In the genomic region with DNA sequence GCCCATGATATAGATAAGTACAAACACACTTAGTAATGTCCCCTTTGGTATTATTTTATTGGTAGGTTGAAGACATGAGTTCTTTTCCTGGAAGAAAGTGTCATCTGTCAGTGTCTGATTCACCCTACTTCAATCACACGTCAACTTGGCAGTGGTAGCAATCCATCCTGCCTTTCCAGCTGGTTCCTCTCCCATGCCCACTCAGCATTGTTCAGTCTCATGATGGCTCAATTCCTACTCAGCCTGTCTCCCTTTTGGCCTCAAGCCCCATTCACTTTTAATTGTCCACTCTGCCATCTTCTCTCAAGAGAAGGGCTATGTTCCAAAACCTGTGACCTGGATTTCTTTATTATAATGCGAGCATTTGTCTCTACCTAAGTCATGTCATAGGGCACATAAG, we compare ENCODE assay signal across 23 mouse cellular contexts.
DNase-seq lines count a peak whose midpoint lies in the region; ATAC-seq and TF ChIP-seq lines count a peak whose summit lies in the region.
"Had no signal": no experiment of that assay in that cellular context is flagged by ENCODE, and none has a peak within 500 bp of the region (broad histone marks: within the 10 kb centered on the region; RNA-seq: fewer than 3 reads in every experiment).

No protein-coding gene starts in this region.

- WGBS in heart, embryonic 11.5 days (ENCODE audit: insufficient replicate concordance): 78% methylated on average over 2 of the region's 2 CpGs
- 80% methylated on average over 2 of the region's 2 CpGs for WGBS in kidney, adult 2 months

- H3K9ac ChIP-seq in heart, embryonic 11.5 days (ENCODE audit: low read depth, low read length): no peak overlapping the region
- H3K9ac ChIP-seq: heart, embryonic 13.5 days; stomach, embryonic 15.5 days had no signal

- no peak overlapping the region for H3K4me3 ChIP-seq in heart, embryonic 11.5 days (ENCODE audit: low read depth, low read length)
- no peak overlapping the region for H3K4me3 ChIP-seq in kidney, adult 2 months (ENCODE audit: insufficient read depth, low read depth, low read length)
- H3K4me3 ChIP-seq: heart, embryonic 13.5 days; hindbrain, embryonic 10.5 days; limb, embryonic 10.5 days; megakaryocyte, embryonic 14.5 days; stomach, embryonic 15.5 days had no signal

- DNase-seq in cerebellum, postnatal 14 days: peak; percentile 71 to 76
- no peak for DNase-seq in cerebellum, adult 18-20 months
- DNase-seq in heart, adult 8-10 months (ENCODE audit: low spot score): peak; percentile 27
- peak; percentile 46 for DNase-seq in adipocyte (ENCODE audit: low spot score)
- DNase-seq in layer of hippocampus, adult 9-11 months: peak; percentile 56
- DNase-seq in adrenal gland, postnatal 25 days: no peak
- no peak for DNase-seq in kidney, adult 2 months
- DNase-seq: gastrocnemius, postnatal 14 days; kidney, adult 18-20 months; kidney, postnatal 10 days; lung, adult 18-20 months; lung, postnatal 14 days; right cerebral cortex, postnatal 25 days; thymus, adult 18-20 months; thymus, postnatal 4 days had no signal

- TF ChIP-seq POLR2A in kidney, adult 2 months (IDR thresholded peaks at IDR 0.05; ENCODE audit: low read depth, low read length): no peak

- no peak overlapping the region for H3K4me2 ChIP-seq in heart, embryonic 11.5 days
- H3K4me2 ChIP-seq: heart, embryonic 13.5 days; stomach, embryonic 15.5 days had no signal

- no peak for ATAC-seq in heart, embryonic 11.5 days (replicated peaks; ENCODE audit: insufficient number of reproducible peaks, low FRiP score, low TSS enrichment)
- ATAC-seq: CD4-positive, CD25-positive, alpha-beta regulatory T cell, adult 4 months; midbrain, embryonic 16.5 days had no signal

- TF ChIP-seq CTCF in kidney, adult 2 months (conservative IDR thresholded peaks at IDR 0.05; ENCODE audit: insufficient read depth, insufficient read length, low read depth, low read length): no peak

- no peak overlapping the region for H3K27ac ChIP-seq in heart, embryonic 11.5 days (ENCODE audit: low read depth, low read length)
- H3K27ac ChIP-seq in kidney, adult 2 months (ENCODE audit: insufficient read depth, low read depth, low read length): no peak overlapping the region
- H3K27ac ChIP-seq: heart, embryonic 13.5 days; hindbrain, embryonic 10.5 days; limb, embryonic 10.5 days; stomach, embryonic 15.5 days had no signal

- H3K27me3 ChIP-seq in heart, embryonic 11.5 days (ENCODE audit: control insufficient read depth, insufficient read depth, low read length): no peaks in the 10 kb centered on the region
- H3K27me3 ChIP-seq in kidney, adult 2 months (replicated peaks; ENCODE audit: control insufficient read depth, insufficient read depth, low read length): no peaks in the 10 kb centered on the region
- H3K27me3 ChIP-seq: heart, embryonic 13.5 days; megakaryocyte, embryonic 14.5 days; stomach, embryonic 15.5 days had no signal

- H3K4me1 ChIP-seq in heart, embryonic 11.5 days (ENCODE audit: control insufficient read depth, insufficient read depth, low read length): no peaks in the 10 kb centered on the region
- no peaks in the 10 kb centered on the region for H3K4me1 ChIP-seq in kidney, adult 2 months (ENCODE audit: control insufficient read depth, insufficient read depth, low read length)
- H3K4me1 ChIP-seq: heart, embryonic 13.5 days; hindbrain, embryonic 10.5 days; limb, embryonic 10.5 days; stomach, embryonic 15.5 days had no signal

- H3K36me3 ChIP-seq in heart, embryonic 11.5 days (ENCODE audit: control insufficient read depth, insufficient read depth, low read length): no peaks in the 10 kb centered on the region
- no peaks in the 10 kb centered on the region for H3K36me3 ChIP-seq in kidney, adult 2 months (ENCODE audit: control insufficient read depth, insufficient read depth, low read length)
- H3K36me3 ChIP-seq: heart, embryonic 13.5 days; hindbrain, embryonic 10.5 days; limb, embryonic 10.5 days; stomach, embryonic 15.5 days had no signal

- no peaks in the 10 kb centered on the region for H3K9me3 ChIP-seq in heart, embryonic 11.5 days (replicated peaks; ENCODE audit: control insufficient read depth, low read length)
- H3K9me3 ChIP-seq: heart, embryonic 13.5 days; stomach, embryonic 15.5 days had no signal

Comparison
In these comparisons a context has a peak if more than half of its experiments do, and no peak if none do; other contexts are left out.
1. DNase-seq: peak in cerebellum, postnatal 14 days (2 of 2), heart, adult 8-10 months (single experiment), adipocyte (single experiment) and layer of hippocampus, adult 9-11 months (single experiment); none in cerebellum, adult 18-20 months (0 of 2), adrenal gland, postnatal 25 days (single experiment) and kidney, adult 2 months (single experiment).